Mouse (Mus musculus) kidney, postnatal 0 days (tissue): ENCODE measurements around the gene Ntrk1. TPM values are rescaled to one million over a fixed set of nuclear protein-coding genes. Genes with fewer than 3 reads are reported as not detected.
A peak's percentile ranks its signal among the peaks of the same experiment; 100 is the strongest.

Experiments
- ATAC-seq: fragments of 200-750 bp; cut with Nextera tagmentation; replicated peaks from 2 replicates; pipeline ENCODE4 v1.8.0; 2017; ENCODE audit warnings: low read depth, moderate number of reproducible peaks, moderate TSS enrichment, moderate library complexity; ENCODE audit not compliant: low FRiP score
- DNase-seq: peaks from one replicate; pipeline ENCODE4 v3.0.0-alpha.2; 2016; ENCODE audit warnings: low spot score
- H3K27ac ChIP-seq: fragments of 300-500 bp; sonication (generic); 2 replicates; pipeline ENCODE4 v1.5.1; 2014; ENCODE audit warnings: mild to moderate bottlenecking
- H3K27me3 ChIP-seq: fragments of 300-500 bp; sonication (generic); 2 replicates; pipeline ENCODE4 v1.6.1; 2014; ENCODE audit warnings: low read length, mixed read lengths; ENCODE audit not compliant: insufficient read depth
- H3K36me3 ChIP-seq: fragments of 300-500 bp; sonication (generic); 2 replicates; pipeline ENCODE4 v1.6.1; 2014; ENCODE audit warnings: low read length, mixed read lengths; ENCODE audit not compliant: insufficient read depth
- H3K4me1 ChIP-seq: fragments of 300-500 bp; sonication (generic); replicated peaks from 2 replicates; pipeline ENCODE4 v1.6.1; 2014; ENCODE audit warnings: antibody characterized with exemption, low read length, mixed read lengths; ENCODE audit not compliant: insufficient read depth
- H3K4me2 ChIP-seq: fragments of 300-500 bp; sonication (generic); 2 replicates; pipeline ENCODE4 v1.6.1; 2014; ENCODE audit warnings: mild to moderate bottlenecking, low read length, moderate library complexity, mixed read lengths
- H3K4me3 ChIP-seq: fragments of 300-500 bp; sonication (generic); replicated peaks from 2 replicates; pipeline ENCODE4 v1.5.1; 2014; ENCODE audit warnings: low read depth, low read length
- H3K9ac ChIP-seq: fragments of 300-500 bp; sonication (generic); 2 replicates; pipeline ENCODE4 v1.6.1; 2014; ENCODE audit warnings: low read depth, low read length
- H3K9me3 ChIP-seq: fragments of 300-500 bp; sonication (generic); replicated peaks from 2 replicates; pipeline ENCODE4 v1.6.1; 2016; ENCODE audit warnings: low read length, inconsistent platforms, mixed read lengths
- CTCF ChIP-seq: IDR thresholded peaks from 2 replicates; pipeline ENCODE4 v1.5.1; 2016; ENCODE audit warnings: antibody characterized with exemption, low read depth, mild to moderate bottlenecking, moderate library complexity
- WGBS: fragments of 180-500 bp; shearing (Covaris S2); extraction: QIAGEN DNeasy Blood & Tissue Kit; methylation state at CpG from one replicate; pipeline ENCODE4 v1.1.7; 2014; 5-methylcytosine and 5-hydroxymethylcytosine counted together
- polyA plus RNA-seq: library from polyadenylated mRNA; unstranded; fragments of >200 nt; fragmentation: Nextera tagmentation; extraction: Ambion mirVana; gene quantifications from 2 replicates; pipeline ENCODE4 v1.2.1, GENCODE M21; 2015

The Ntrk1 gene
- polyA plus RNA-seq, 1 experiment from 2014 or later = 2.3 TPM

DNA sequence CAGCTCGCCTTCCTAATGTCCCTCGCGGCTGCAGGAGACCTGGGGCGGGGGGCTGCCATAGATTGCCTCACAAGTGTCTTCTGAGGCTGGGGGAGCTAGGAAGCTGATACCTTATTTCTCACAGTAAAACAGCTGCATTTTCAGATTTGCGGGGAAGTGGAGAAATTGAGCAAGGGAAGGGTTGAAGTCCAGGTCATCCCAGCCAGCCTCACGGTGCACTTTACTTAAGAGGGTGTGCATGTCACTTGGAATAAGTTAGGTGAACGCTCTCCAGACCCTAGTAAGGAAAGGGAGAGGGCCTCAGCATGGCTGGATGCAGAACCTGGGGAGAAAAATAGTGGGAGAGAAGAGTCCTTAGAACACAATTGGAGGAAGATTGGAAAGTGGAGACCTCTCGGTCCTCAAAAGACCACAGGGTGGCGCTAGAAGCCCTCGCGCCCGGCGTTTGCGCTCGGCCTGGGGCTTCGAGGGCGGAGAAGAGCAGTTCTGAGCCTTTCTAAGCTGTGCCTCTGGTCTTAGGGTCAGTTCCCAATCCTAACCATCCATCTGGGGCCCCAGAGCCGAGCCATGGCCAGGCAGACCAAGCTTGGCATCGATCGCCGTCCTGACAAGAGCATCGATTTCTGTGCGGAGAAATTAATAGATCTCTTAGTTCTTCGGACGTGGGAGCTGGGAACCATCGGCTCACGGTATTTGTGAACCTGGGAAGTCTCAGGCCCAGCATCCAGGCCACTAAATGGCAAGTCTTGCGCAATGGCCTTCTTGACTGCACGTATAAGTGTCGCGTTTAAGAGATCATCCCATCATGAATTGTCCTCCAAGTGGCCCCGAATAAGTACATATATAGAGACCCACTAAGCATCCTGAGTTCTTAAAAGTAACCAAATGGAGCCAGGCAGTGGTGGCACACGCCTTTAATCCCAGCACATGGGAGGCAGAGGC is 645 bp upstream of the Ntrk1 start:
- peak overlapping the region; percentile 49 for H3K4me2 ChIP-seq
- no peak overlapping the region for H3K27ac ChIP-seq
- H3K9me3 ChIP-seq = no peaks in the 10 kb centered on the region
- DNase-seq (peak; percentile 90), ATAC-seq (peak; percentile 18; the same call in 1 of the 2 replicates)
- H3K9ac ChIP-seq = no peak overlapping the region
- H3K4me1 ChIP-seq = peaks cover 8% of the 10 kb centered on the region
- WGBS = 17% methylated on average over 33 of the region's 33 CpGs
- peak; percentile 85 for TF ChIP-seq CTCF
- peaks cover 61% of the 10 kb centered on the region for H3K27me3 ChIP-seq
- peak overlapping the region; percentile 21 for H3K4me3 ChIP-seq
- H3K36me3 ChIP-seq = no peaks in the 10 kb centered on the region

DNA sequence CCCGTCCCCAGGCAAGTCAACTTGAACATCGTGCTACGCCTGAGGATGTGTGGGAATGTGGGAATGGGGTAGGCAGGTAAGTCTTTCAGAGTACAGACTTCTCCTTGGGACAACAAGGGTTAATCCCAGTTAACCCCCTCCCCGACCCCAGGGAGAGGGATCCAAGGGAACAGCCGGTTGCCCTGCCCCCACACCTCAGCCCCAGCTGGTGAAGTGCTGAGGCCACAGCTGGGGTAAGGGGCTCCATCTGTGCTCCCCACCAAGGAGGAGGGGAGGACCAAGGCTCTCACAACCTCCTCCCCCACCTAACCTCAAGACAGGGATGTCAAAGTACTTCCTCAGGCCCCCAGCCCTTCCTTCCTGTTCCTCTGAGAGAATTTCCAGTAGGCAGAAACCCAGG is 5.2 kb downstream of the Ntrk1 start:
- WGBS = 36% methylated on average over 5 of the region's 5 CpGs
- no peak for ATAC-seq
- Histone ChIP-seq H3K9me3 (no peaks in the 10 kb centered on the region), H3K4me1 (peaks cover 8% of the 10 kb centered on the region; the same call in 1 of the 2 replicates), H3K36me3 (no peaks in the 10 kb centered on the region), H3K4me3 (no peak overlapping the region), H3K9ac (0 out of 2 replicates have a peak overlapping the region, but pooled peaks have one; percentile 4), H3K4me2 (no peak overlapping the region), H3K27ac (no peak overlapping the region), H3K27me3 (peaks cover 26% of the 10 kb centered on the region)
- no peak for DNase-seq
- TF ChIP-seq CTCF = no peak

DNA sequence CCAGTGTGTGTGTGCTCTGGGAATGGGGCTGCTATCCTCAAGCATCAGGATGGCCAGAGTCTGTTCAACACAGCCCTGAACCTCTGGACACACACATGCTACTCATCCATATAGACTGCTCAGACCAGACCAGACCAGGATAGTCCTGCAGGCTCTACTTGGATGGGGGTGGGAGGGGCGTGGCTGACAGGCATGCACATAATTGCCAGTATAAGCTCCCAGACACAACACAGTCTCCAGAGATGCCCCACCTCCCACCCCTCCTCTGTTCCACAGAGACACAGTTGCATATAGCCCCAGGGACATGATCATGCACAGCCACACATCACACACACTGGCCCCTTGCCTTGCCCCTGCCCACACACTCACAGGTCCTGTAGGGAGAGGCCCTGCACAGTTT is 5.7 kb downstream of the Ntrk1 start:
- Histone ChIP-seq H3K4me1 (peaks cover 7% of the 10 kb centered on the region; the same call in 1 of the 2 replicates), H3K4me2 (no peak overlapping the region), H3K27ac (no peak overlapping the region), H3K36me3 (no peaks in the 10 kb centered on the region), H3K9me3 (no peaks in the 10 kb centered on the region), H3K27me3 (peaks cover 21% of the 10 kb centered on the region), H3K4me3 (no peak overlapping the region), H3K9ac (no peak overlapping the region)
- DNase-seq (no peak), ATAC-seq (no peak)
- WGBS = 67% methylated on average over 1 of the region's 1 CpGs
- TF ChIP-seq CTCF = no peak

DNA sequence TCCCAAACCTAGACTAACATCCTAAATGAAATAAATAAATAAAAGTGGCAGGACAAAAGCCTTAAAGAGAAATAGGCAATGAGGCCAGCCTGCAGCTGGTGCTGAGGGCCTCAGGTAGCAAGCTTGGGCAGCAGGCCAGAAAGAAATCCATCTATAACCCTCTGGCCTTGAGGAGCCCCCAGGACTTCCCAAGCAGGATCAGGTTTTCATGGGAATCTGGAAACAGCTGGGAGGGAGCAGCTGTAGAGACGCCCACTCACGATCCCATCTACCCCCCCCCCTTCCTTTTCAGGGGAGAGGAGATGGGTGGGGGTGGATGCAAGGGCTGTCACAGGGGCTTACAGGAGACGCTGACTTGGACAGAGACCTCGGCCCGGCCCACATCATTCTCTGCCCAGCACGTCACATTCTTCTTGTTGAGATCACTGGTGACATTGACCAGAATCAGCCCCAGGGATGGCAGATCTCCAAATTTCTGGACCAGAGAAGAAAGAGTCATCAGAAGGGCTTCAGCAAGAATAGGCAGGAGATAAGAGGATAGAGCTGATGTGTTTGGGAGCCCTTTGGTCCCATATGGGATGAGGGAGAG is 9.2 kb downstream of the Ntrk1 start:
- H3K9me3 ChIP-seq = no peaks in the 10 kb centered on the region
- DNase-seq (peak; percentile 36), ATAC-seq (no peak)
- H3K4me3 ChIP-seq = no peak overlapping the region
- no peaks in the 10 kb centered on the region for H3K27me3 ChIP-seq
- peaks cover 7% of the 10 kb centered on the region; the same call in 1 of the 2 replicates for H3K4me1 ChIP-seq
- no peaks in the 10 kb centered on the region for H3K36me3 ChIP-seq
- no peak overlapping the region for H3K27ac ChIP-seq
- no peak overlapping the region for H3K4me2 ChIP-seq
- H3K9ac ChIP-seq = 0 out of 2 replicates have a peak overlapping the region, but pooled peaks have one; percentile 18
- 17% methylated on average over 6 of the region's 6 CpGs for WGBS
- no peak for TF ChIP-seq CTCF

DNA sequence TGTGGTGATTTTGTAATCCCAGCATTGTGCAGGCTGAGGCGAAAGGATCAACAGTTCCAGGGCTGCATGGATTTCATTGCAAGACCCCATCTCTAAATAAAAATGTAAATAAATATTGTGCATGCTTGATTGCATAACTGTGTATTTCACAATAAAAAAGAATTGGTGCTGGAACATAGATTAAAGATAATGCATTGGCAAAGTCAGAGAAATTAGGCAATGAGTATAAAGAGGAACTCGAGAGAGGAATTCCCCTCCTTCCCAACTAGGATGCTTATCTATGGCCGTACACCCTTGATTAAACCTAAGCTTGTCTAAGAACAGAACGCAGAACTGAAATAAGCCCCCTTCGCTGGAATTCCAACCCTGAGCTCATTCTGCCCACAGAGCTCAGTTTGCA is 9.8 kb downstream of the Ntrk1 start:
- no peak for DNase-seq

DNA sequence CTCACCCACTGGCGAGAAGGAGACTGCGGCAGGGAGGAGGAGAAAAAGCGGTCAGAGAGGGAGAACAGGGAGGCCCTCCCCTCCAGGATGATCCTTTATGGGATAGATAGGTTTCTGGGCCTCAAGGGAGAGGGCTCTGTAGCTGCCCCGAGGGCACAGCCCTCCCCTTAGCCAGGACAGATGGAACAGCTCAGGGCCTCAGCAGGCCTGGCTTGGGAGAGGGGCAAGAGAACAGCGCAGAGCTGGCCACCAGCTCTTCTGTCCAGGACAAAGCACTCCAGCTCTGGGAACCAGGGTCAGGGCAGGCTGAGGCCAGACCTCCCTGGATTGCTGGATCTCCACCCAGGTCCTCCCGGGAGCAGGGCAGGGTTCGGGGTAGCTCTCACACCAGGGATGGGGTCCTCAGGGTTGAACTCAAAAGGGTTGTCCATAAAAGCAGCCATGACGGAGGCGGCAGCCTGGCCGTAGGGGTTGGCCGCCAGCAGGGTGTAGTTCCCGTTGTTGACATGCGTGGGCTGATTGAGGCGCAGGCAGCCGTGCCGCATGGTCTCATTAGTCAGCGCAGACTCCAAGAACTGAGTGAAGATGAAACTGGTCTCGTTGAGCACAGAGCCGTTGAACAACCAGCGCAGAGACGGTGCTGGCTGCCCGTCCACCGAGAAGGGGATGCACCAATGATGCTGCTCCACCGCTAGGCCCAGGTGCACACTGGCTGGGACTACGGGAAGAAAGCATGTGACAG is 11.5 kb downstream of the Ntrk1 start:
- DNase-seq = peak; percentile 27
- H3K9ac ChIP-seq = no peak overlapping the region
- H3K4me2 ChIP-seq = no peak overlapping the region
- 71% methylated on average over 25 of the region's 25 CpGs for WGBS
- H3K27me3 ChIP-seq = no peaks in the 10 kb centered on the region; the same call in 1 of the 2 replicates
- H3K27ac ChIP-seq = peak overlapping the region; percentile 60
- no peaks in the 10 kb centered on the region for H3K9me3 ChIP-seq
- 0 out of 2 replicates have a peak, but pooled peaks cover 7% of the 10 kb centered on the region for H3K4me1 ChIP-seq
- H3K4me3 ChIP-seq = no peak overlapping the region
- H3K36me3 ChIP-seq = no peaks in the 10 kb centered on the region
- TF ChIP-seq CTCF = no peak
- ATAC-seq = peak; percentile 48; the same call in 1 of the 2 replicates

More for the DNA sequence above, 9.8 kb downstream of the Ntrk1 start:
- H3K36me3 ChIP-seq = no peaks in the 10 kb centered on the region
- H3K4me2 ChIP-seq = no peak overlapping the region
- H3K9me3 ChIP-seq = no peaks in the 10 kb centered on the region
- H3K4me3 ChIP-seq = no peak overlapping the region
- no peak overlapping the region for H3K9ac ChIP-seq
- peaks cover 7% of the 10 kb centered on the region; the same call in 1 of the 2 replicates for H3K4me1 ChIP-seq
- H3K27me3 ChIP-seq = no peaks in the 10 kb centered on the region
- 71% methylated on average over 5 of the region's 5 CpGs for WGBS
- no peak for TF ChIP-seq CTCF
- H3K27ac ChIP-seq = no peak overlapping the region
- ATAC-seq = no peak
